Mouse (Mus musculus) lung, postnatal 0 days (tissue): ENCODE measurements around the gene Scgb1b19. TPM values are rescaled to one million over a fixed set of nuclear protein-coding genes. Genes with fewer than 3 reads are reported as not detected.
"Not testable (repeated sequence)": the region's sequence is repeated elsewhere in the genome, so short reads cannot be mapped to it uniquely, and the experiment has no call there.

Experiments used
- ATAC-seq: fragments of 200-750 bp; cut with Nextera tagmentation; 2 replicates; pipeline ENCODE4 v1.8.0; 2017; ENCODE audit warnings: moderate library complexity
- DNase-seq: peaks from one replicate; pipeline ENCODE4 v3.0.0-alpha.2; 2016; ENCODE audit warnings: low spot score
- H3K27ac ChIP-seq: fragments of 300-500 bp; sonication (generic); 2 replicates; pipeline ENCODE4 v1.5.1; 2014; ENCODE audit warnings: antibody characterized with exemption, mild to moderate bottlenecking, low read length, mixed read lengths
- H3K27me3 ChIP-seq: fragments of 300-500 bp; sonication (generic); replicated peaks from 2 replicates; pipeline ENCODE4 v1.6.1; 2014; ENCODE audit warnings: low read length, mixed read lengths; ENCODE audit not compliant: insufficient read depth
- H3K36me3 ChIP-seq: fragments of 300-500 bp; sonication (generic); 2 replicates; pipeline ENCODE4 v1.6.1; 2014; ENCODE audit warnings: low read length, mixed read lengths; ENCODE audit not compliant: insufficient read depth
- H3K4me1 ChIP-seq: fragments of 300-500 bp; sonication (generic); 2 replicates; pipeline ENCODE4 v1.6.1; 2014; ENCODE audit warnings: antibody characterized with exemption, low read depth, low read length, mixed read lengths; ENCODE audit not compliant: insufficient read depth
- H3K4me2 ChIP-seq: fragments of 300-500 bp; sonication (generic); replicated peaks from 2 replicates; pipeline ENCODE4 v1.6.1; 2014; ENCODE audit warnings: low read depth, mild to moderate bottlenecking, low read length, moderate library complexity, mixed read lengths
- H3K4me3 ChIP-seq: fragments of 300-500 bp; sonication (generic); 2 replicates; pipeline ENCODE4 v1.5.1; 2014; ENCODE audit warnings: low read depth, low read length
- H3K9ac ChIP-seq: fragments of 300-500 bp; sonication (generic); replicated peaks from 2 replicates; pipeline ENCODE4 v1.6.1; 2014; ENCODE audit warnings: low read depth, mild to moderate bottlenecking
- H3K9me3 ChIP-seq: fragments of 300-500 bp; sonication (generic); 2 replicates; pipeline ENCODE4 v1.6.1; 2016; ENCODE audit warnings: low read length, mixed read lengths
- WGBS: fragments of 180-500 bp; shearing (Covaris S2); extraction: QIAGEN DNeasy Blood & Tissue Kit; methylation state at CpG from one replicate; pipeline ENCODE4 v1.1.7; 2014; 5-methylcytosine and 5-hydroxymethylcytosine counted together
- polyA plus RNA-seq: library from polyadenylated mRNA; unstranded; fragments of >200 nt; fragmentation: Nextera tagmentation; extraction: Ambion mirVana; gene quantifications from 2 replicates; pipeline ENCODE4 v1.2.1, GENCODE M21; 2015

Scgb1b19 gene
- polyA plus RNA-seq, result not detected in 2 replicates

GRCm38 (mm10) chr7:33286991-33287390, at the start of gene Scgb1b19:
TSS of gene Scgb1b19 (plus strand) at chr7:33287291.
- 80% methylated on average over 1 of the region's 3 CpGs for WGBS
- not testable (repeated sequence) for H3K27ac ChIP-seq, DNase-seq, H3K4me3 ChIP-seq, ATAC-seq, H3K4me1 ChIP-seq, H3K4me2 ChIP-seq, H3K9ac ChIP-seq, H3K36me3 ChIP-seq, H3K27me3 ChIP-seq, H3K9me3 ChIP-seq

- H3K27me3 ChIP-seq, H3K4me1 ChIP-seq, H3K27ac ChIP-seq, DNase-seq, ATAC-seq, H3K36me3 ChIP-seq, H3K9ac ChIP-seq, H3K9me3 ChIP-seq, H3K4me2 ChIP-seq, H3K4me3 ChIP-seq: not testable (repeated sequence)
Observed at GRCm38 (mm10) chr7:33280238-33280637, 6.9 kb upstream of the Scgb1b19 start, which contains the start of gene Scgb2b19. TSS of gene Scgb2b19 (minus strand) at chr7:33280338.

Other genes with a start within 250 kb of the Scgb1b19 start
- not detected in 2 replicates for gene Scgb2b17, start 230.7 kb upstream of the Scgb1b19 start, polyA plus RNA-seq
- not detected in 2 replicates for gene Scgb1b17, start 223.8 kb upstream of the Scgb1b19 start, polyA plus RNA-seq
- gene Scgb2b18, start 113.4 kb upstream of the Scgb1b19 start, polyA plus RNA-seq, result not detected in 2 replicates
- gene Scgb1b18, start 101.7 kb upstream of the Scgb1b19 start, polyA plus RNA-seq, result not detected in 2 replicates
- gene Scgb2b19, start 7.0 kb upstream of the Scgb1b19 start, polyA plus RNA-seq, result not detected in 2 replicates
- not detected in 2 replicates for gene Scgb2b20, start 79.0 kb downstream of the Scgb1b19 start, polyA plus RNA-seq
- gene Scgb1b20, start 85.9 kb downstream of the Scgb1b19 start, polyA plus RNA-seq, result not detected in 2 replicates
- gene Scgb2b21, start 233.2 kb downstream of the Scgb1b19 start, polyA plus RNA-seq, result not detected in 2 replicates